Mouse (Mus musculus): ENCODE results near the gene Crip2. TPM values are rescaled to one million over a fixed set of nuclear protein-coding genes. Genes with fewer than 3 reads are reported as not detected.

The Crip2 gene
- polyA plus RNA-seq, 1 experiment, result 178 TPM

DNA sequence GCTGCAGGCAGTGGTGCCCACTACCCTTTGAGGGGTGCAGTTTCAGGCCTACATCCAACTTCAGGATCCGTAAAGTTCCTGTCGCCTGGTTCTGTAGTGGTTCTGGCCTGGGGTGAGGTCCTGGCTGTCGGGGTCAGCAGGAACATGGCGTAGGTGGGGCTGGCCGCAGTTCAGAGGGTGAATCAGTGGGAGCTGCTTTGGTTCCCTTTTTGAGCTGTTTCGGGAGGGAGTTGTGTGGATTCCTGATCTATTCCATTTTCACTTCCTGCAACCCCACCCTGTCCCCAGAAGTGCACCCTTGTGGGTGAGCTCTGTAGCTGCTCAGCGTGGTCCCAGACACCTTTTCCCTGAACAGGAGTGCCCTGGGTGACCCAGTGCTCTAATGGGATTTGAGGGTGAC is 13.9 kb downstream of the Crip2 start:
- no peak overlapping the region for H3K4me3 ChIP-seq (ENCODE audit: control insufficient read depth, low read depth, low read length)
- H3K36me3 ChIP-seq (ENCODE audit: control insufficient read depth, insufficient read depth, low read length), result no peaks in the 10 kb centered on the region
- no peaks in the 10 kb centered on the region for H3K27me3 ChIP-seq (ENCODE audit: control insufficient read depth, insufficient read depth, low read length)
- peaks cover 42% of the 10 kb centered on the region for H3K4me1 ChIP-seq (ENCODE audit: control insufficient read depth, insufficient read depth, low read length)
- H3K27ac ChIP-seq (ENCODE audit: control insufficient read depth, insufficient read depth, low read depth, low read length), result no peak overlapping the region
- TF ChIP-seq POLR2A (IDR thresholded peaks at IDR 0.05; ENCODE audit: control insufficient read depth, low read depth, low read length) (no peak), CTCF (IDR thresholded peaks at IDR 0.05; ENCODE audit: control insufficient read depth, insufficient read depth, insufficient replicate concordance, low read depth, low read length) (no peak)

DNA sequence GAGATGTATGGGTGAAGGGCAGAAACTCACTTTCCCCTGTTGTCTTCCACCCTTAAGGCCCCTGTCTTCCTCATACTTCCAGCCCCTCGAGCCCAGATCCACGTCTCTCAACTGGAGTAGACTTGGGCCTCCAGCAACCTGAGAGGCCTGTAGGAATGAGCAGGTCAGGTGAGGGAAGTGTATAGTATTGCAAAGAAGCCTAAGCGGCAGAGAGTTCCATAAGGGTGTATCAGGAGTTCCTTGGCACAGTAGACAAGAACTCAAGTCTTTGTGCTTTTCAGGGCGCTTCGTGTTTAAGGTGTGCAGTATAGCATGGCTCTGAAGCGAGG is 14.7 kb downstream of the Crip2 start:
- TF ChIP-seq POLR2A (IDR thresholded peaks at IDR 0.05; ENCODE audit: control insufficient read depth, low read depth, low read length), result no peak
- TF ChIP-seq CTCF (IDR thresholded peaks at IDR 0.05; ENCODE audit: control insufficient read depth, insufficient read depth, insufficient replicate concordance, low read depth, low read length), result no peak
- Histone ChIP-seq H3K4me1 (ENCODE audit: control insufficient read depth, insufficient read depth, low read length) (peaks cover 39% of the 10 kb centered on the region), H3K27ac (ENCODE audit: control insufficient read depth, insufficient read depth, low read depth, low read length) (peak overlapping the region; percentile 83; the same call in 1 of the 2 replicates), H3K36me3 (ENCODE audit: control insufficient read depth, insufficient read depth, low read length) (no peaks in the 10 kb centered on the region), H3K27me3 (ENCODE audit: control insufficient read depth, insufficient read depth, low read length) (no peaks in the 10 kb centered on the region), H3K4me3 (ENCODE audit: control insufficient read depth, low read depth, low read length) (peak overlapping the region; percentile 94)

DNA sequence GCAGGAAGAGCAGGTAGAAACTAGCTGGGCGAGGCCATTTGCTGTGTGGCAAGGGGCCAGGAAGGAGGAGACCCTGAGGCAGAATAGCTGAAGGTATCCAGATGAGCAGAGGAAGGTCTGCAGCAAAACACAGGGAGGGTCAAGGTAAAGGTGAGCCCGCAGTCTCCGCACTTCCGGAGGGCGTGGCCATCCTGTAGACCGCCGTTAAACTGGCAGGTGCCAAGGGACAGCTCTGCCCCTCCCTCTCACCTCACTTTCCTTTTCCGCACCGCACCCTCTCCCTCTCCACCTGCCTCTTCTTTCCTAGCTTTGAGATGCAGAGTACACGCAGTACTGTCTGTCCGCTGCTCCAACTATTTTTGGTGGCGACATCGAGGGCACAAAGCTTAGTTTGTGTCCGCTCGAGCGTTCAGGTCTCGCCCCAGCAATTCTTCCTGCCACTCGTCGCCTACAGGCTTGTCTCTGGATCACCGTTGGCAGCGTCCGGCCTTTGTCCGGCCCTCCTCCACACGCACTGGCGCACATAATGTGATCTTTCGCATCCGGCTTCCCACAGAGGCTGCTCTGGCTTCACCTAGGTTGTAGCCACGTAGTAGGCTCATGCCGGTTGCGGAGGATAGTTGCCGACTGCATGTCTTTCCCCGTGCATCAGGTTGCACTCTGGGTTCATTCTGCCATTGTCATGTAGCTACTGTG is 15.2 kb downstream of the Crip2 start:
- TF ChIP-seq CTCF (IDR thresholded peaks at IDR 0.05; ENCODE audit: control insufficient read depth, insufficient read depth, insufficient replicate concordance, low read depth, low read length), result 0 out of 2 replicates have a peak, but pooled peaks have one; percentile 8
- peak; percentile 25; the same call in 1 of the 2 replicates for TF ChIP-seq POLR2A (IDR thresholded peaks at IDR 0.05; ENCODE audit: control insufficient read depth, low read depth, low read length)
- Histone ChIP-seq H3K27me3 (ENCODE audit: control insufficient read depth, insufficient read depth, low read length) (no peaks in the 10 kb centered on the region), H3K36me3 (ENCODE audit: control insufficient read depth, insufficient read depth, low read length) (no peaks in the 10 kb centered on the region), H3K4me3 (ENCODE audit: control insufficient read depth, low read depth, low read length) (peak overlapping the region; percentile 94), H3K4me1 (ENCODE audit: control insufficient read depth, insufficient read depth, low read length) (peaks cover 39% of the 10 kb centered on the region), H3K27ac (ENCODE audit: control insufficient read depth, insufficient read depth, low read depth, low read length) (peak overlapping the region; percentile 83)

DNA sequence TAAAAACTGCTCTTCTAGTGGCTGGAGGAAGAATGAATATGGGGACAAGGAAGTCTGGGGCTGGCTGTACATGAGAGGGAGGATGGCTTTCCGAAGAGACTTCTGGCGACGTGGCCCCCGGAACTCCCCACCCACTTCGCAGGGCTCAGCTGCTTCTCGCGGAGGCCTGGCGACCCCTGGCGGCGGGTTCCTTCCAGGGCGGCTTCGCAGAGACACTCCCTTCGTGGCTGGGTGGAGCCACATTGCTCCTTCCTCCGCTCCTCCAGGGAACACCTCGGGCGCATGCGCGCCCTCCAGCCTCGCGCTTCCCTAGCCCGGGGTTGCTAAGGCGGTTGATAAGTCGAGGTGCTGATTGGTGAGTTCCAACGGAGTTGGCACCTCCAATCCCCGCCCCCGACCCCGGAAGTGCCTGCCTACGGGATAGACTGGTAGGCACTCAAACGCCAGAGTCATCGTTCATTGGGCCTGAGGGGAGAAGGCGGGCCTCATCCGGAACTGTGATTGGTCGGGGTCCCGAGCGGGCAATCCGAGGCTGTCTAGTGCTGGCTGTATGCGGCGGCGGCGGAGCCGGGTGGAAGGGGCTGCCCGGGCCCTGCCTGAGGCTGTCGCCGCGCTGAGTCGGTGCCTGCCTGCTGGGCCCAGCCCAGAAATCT is 16.0 kb downstream of the Crip2 start, which contains the start of gene Tedc1:
TSS of gene Tedc1 (plus strand) at position 535 of the 653 bp plus-strand sequence.
- H3K27ac ChIP-seq (ENCODE audit: control insufficient read depth, insufficient read depth, low read depth, low read length), result peak within 1 kb of the TSS; percentile 83
- H3K36me3 ChIP-seq (ENCODE audit: control insufficient read depth, insufficient read depth, low read length), result no peaks in the 10 kb centered on the region; the same call in 1 of the 2 replicates
- H3K4me1 ChIP-seq (ENCODE audit: control insufficient read depth, insufficient read depth, low read length), result peaks cover 35% of the 10 kb centered on the region
- TF ChIP-seq CTCF (IDR thresholded peaks at IDR 0.05; ENCODE audit: control insufficient read depth, insufficient read depth, insufficient replicate concordance, low read depth, low read length) (peak; percentile 73; the same call in 1 of the 2 replicates), POLR2A (IDR thresholded peaks at IDR 0.05; ENCODE audit: control insufficient read depth, low read depth, low read length) (peak; percentile 31; the same call in 1 of the 2 replicates)
- peak within 1 kb of the TSS; percentile 94 for H3K4me3 ChIP-seq (ENCODE audit: control insufficient read depth, low read depth, low read length)
- H3K27me3 ChIP-seq (ENCODE audit: control insufficient read depth, insufficient read depth, low read length), result no peaks in the 10 kb centered on the region

DNA sequence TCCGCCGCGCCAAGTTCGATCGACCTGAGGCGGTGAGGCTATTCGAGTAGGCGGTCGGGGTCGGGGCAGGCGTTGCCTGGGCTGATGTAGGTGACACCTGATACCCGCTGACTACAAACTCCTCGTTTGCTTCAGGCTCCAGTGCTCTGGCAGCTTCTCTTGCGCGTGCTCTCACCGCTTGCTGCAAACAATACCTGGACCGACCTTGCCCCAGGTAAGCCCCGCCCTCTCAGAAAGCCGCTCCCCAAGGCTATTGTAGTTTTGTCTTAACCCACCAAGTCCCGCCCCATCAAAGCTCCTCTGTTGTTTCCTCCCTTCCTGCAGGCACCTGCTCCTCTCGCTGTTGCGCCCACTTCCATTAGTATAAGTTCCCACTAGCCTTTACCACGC is 16.5 kb downstream of the Crip2 start:
- Histone ChIP-seq H3K4me1 (ENCODE audit: control insufficient read depth, insufficient read depth, low read length) (peaks cover 31% of the 10 kb centered on the region), H3K4me3 (ENCODE audit: control insufficient read depth, low read depth, low read length) (peak overlapping the region; percentile 94), H3K27me3 (ENCODE audit: control insufficient read depth, insufficient read depth, low read length) (no peaks in the 10 kb centered on the region), H3K36me3 (ENCODE audit: control insufficient read depth, insufficient read depth, low read length) (no peaks in the 10 kb centered on the region; the same call in 1 of the 2 replicates), H3K27ac (ENCODE audit: control insufficient read depth, insufficient read depth, low read depth, low read length) (peak overlapping the region; percentile 70)
- TF ChIP-seq CTCF (IDR thresholded peaks at IDR 0.05; ENCODE audit: control insufficient read depth, insufficient read depth, insufficient replicate concordance, low read depth, low read length) (no peak), POLR2A (IDR thresholded peaks at IDR 0.05; ENCODE audit: control insufficient read depth, low read depth, low read length) (no peak)

DNA sequence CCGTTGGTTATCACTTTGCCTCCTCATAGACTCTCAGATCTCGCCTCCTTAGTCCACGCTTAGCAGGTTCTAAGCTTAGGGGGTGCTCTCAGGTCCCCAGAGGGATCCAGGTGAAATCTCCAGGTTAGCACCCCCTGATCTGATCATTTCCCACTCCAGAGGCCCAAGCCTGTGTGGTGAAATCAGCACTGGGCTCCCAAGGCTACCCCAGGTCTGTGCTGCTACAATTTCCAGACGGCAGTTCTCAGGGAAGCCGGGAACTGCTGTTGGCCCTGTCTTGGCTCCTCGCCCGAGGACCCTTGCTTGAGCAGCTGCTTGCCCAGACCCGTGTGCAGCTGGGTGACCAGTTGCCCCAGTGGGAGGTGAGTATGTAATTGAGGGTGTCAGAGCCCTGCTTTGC is 17.0 kb downstream of the Crip2 start:
- Histone ChIP-seq H3K27ac (ENCODE audit: control insufficient read depth, insufficient read depth, low read depth, low read length) (no peak overlapping the region), H3K27me3 (ENCODE audit: control insufficient read depth, insufficient read depth, low read length) (no peaks in the 10 kb centered on the region), H3K36me3 (ENCODE audit: control insufficient read depth, insufficient read depth, low read length) (no peaks in the 10 kb centered on the region; the same call in 1 of the 2 replicates), H3K4me1 (ENCODE audit: control insufficient read depth, insufficient read depth, low read length) (peaks cover 28% of the 10 kb centered on the region), H3K4me3 (ENCODE audit: control insufficient read depth, low read depth, low read length) (peak overlapping the region; percentile 94)
- no peak for TF ChIP-seq POLR2A (IDR thresholded peaks at IDR 0.05; ENCODE audit: control insufficient read depth, low read depth, low read length)

DNA sequence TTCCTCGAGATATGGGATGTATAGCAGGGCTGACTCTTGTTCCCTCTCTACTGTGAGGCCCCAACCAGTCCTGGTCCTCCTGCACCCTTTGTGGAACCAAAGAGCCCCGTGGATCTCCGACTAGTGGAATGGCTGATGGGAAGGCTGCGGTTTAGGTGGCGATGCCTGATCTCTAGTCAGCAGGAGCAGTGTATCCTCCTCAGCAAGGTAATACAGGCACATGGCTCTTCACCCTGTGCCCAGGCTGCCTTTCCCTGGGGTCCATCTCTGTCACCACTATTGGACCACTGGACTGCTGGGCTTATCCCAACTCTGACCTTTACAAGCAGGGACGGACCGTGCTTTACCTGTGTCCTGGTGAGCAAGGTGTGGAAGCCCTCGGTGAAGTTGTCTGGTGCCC is 17.5 kb downstream of the Crip2 start:
- Histone ChIP-seq H3K4me1 (ENCODE audit: control insufficient read depth, insufficient read depth, low read length) (peaks cover 23% of the 10 kb centered on the region), H3K27ac (ENCODE audit: control insufficient read depth, insufficient read depth, low read depth, low read length) (no peak overlapping the region), H3K36me3 (ENCODE audit: control insufficient read depth, insufficient read depth, low read length) (no peaks in the 10 kb centered on the region; the same call in 1 of the 2 replicates), H3K4me3 (ENCODE audit: control insufficient read depth, low read depth, low read length) (peak overlapping the region; percentile 94), H3K27me3 (ENCODE audit: control insufficient read depth, insufficient read depth, low read length) (no peaks in the 10 kb centered on the region)
- TF ChIP-seq POLR2A (IDR thresholded peaks at IDR 0.05; ENCODE audit: control insufficient read depth, low read depth, low read length) (no peak), CTCF (IDR thresholded peaks at IDR 0.05; ENCODE audit: control insufficient read depth, insufficient read depth, insufficient replicate concordance, low read depth, low read length) (no peak)
